Mouse (Mus musculus): ENCODE results near the gene Camk2g. TPM values are rescaled to one million over a fixed set of nuclear protein-coding genes. Genes with fewer than 3 reads are reported as not detected.
A peak's percentile ranks its signal among the peaks of the same experiment; 100 is the strongest.

Gene Camk2g
- polyA plus RNA-seq, 1 experiment = 42.3 TPM

- H3K36me3 ChIP-seq (ENCODE audit: control insufficient read depth, insufficient read depth, low read length) = no peaks in the 10 kb centered on the region
- TF ChIP-seq POLR2A (IDR thresholded peaks at IDR 0.05; ENCODE audit: control insufficient read depth, extremely low read depth, insufficient read depth, low read length, poor library complexity) (no peak), CTCF (IDR thresholded peaks at IDR 0.05; ENCODE audit: borderline replicate concordance, control insufficient read depth, extremely low read depth, insufficient read depth, low read length, poor library complexity) (no peak)
- 46% methylated on average over 2 of the region's 2 CpGs for WGBS
These were observed 9.2 kb upstream of the Camk2g start for GRCm38 (mm10) chr14:20802926-20803605.

GRCm38 (mm10) chr14:20798761-20799160 is 4.9 kb upstream of the Camk2g start:
- peak; percentile 92 for DNase-seq
- H3K4me3 ChIP-seq (ENCODE audit: control insufficient read depth, insufficient read depth, low read length) = no peak overlapping the region
- peaks cover 15% of the 10 kb centered on the region for H3K4me1 ChIP-seq (replicated peaks; ENCODE audit: control insufficient read depth, insufficient read depth, low read length)
- H3K27me3 ChIP-seq (ENCODE audit: control insufficient read depth, insufficient read depth, low read length) = no peaks in the 10 kb centered on the region
- WGBS = 8% methylated on average over 7 of the region's 7 CpGs
- H3K27ac ChIP-seq (ENCODE audit: control insufficient read depth, insufficient read depth, low read length) = no peak overlapping the region
- H3K36me3 ChIP-seq (ENCODE audit: control insufficient read depth, insufficient read depth, low read length) = no peaks in the 10 kb centered on the region
- TF ChIP-seq POLR2A (IDR thresholded peaks at IDR 0.05; ENCODE audit: control insufficient read depth, extremely low read depth, insufficient read depth, low read length, poor library complexity) (no peak), CTCF (IDR thresholded peaks at IDR 0.05; ENCODE audit: borderline replicate concordance, control insufficient read depth, extremely low read depth, insufficient read depth, low read length, poor library complexity) (peak; percentile 88; the same call in 1 of the 2 replicates)

More at GRCm38 (mm10) chr14:20802926-20803605, 9.2 kb upstream of the Camk2g start:
- H3K27me3 ChIP-seq (ENCODE audit: control insufficient read depth, insufficient read depth, low read length) = no peaks in the 10 kb centered on the region
- no peaks in the 10 kb centered on the region for H3K4me1 ChIP-seq (replicated peaks; ENCODE audit: control insufficient read depth, insufficient read depth, low read length)
- no peak for DNase-seq
- no peak overlapping the region for H3K27ac ChIP-seq (ENCODE audit: control insufficient read depth, insufficient read depth, low read length)
- H3K4me3 ChIP-seq (ENCODE audit: control insufficient read depth, insufficient read depth, low read length) = no peak overlapping the region

GRCm38 (mm10) chr14:20798300-20798699 is 4.4 kb upstream of the Camk2g start:
- no peak overlapping the region for H3K4me3 ChIP-seq (ENCODE audit: control insufficient read depth, insufficient read depth, low read length)
- DNase-seq = no peak
- H3K36me3 ChIP-seq (ENCODE audit: control insufficient read depth, insufficient read depth, low read length) = no peaks in the 10 kb centered on the region
- H3K27ac ChIP-seq (ENCODE audit: control insufficient read depth, insufficient read depth, low read length) = no peak overlapping the region
- H3K4me1 ChIP-seq (replicated peaks; ENCODE audit: control insufficient read depth, insufficient read depth, low read length) = peaks cover 15% of the 10 kb centered on the region
- TF ChIP-seq CTCF (IDR thresholded peaks at IDR 0.05; ENCODE audit: borderline replicate concordance, control insufficient read depth, extremely low read depth, insufficient read depth, low read length, poor library complexity) (no peak), POLR2A (IDR thresholded peaks at IDR 0.05; ENCODE audit: control insufficient read depth, extremely low read depth, insufficient read depth, low read length, poor library complexity) (no peak)
- 89% methylated on average over 6 of the region's 6 CpGs for WGBS
- H3K27me3 ChIP-seq (ENCODE audit: control insufficient read depth, insufficient read depth, low read length) = no peaks in the 10 kb centered on the region

GRCm38 (mm10) chr14:20796643-20797042 is 2.8 kb upstream of the Camk2g start:
- DNase-seq = no peak
- no peaks in the 10 kb centered on the region for H3K27me3 ChIP-seq (ENCODE audit: control insufficient read depth, insufficient read depth, low read length)
- 92% methylated on average over 8 of the region's 8 CpGs for WGBS
- no peak overlapping the region for H3K27ac ChIP-seq (ENCODE audit: control insufficient read depth, insufficient read depth, low read length)
- peaks cover 30% of the 10 kb centered on the region for H3K4me1 ChIP-seq (replicated peaks; ENCODE audit: control insufficient read depth, insufficient read depth, low read length)
- H3K36me3 ChIP-seq (ENCODE audit: control insufficient read depth, insufficient read depth, low read length) = no peaks in the 10 kb centered on the region
- no peak for TF ChIP-seq POLR2A (IDR thresholded peaks at IDR 0.05; ENCODE audit: control insufficient read depth, extremely low read depth, insufficient read depth, low read length, poor library complexity)
- TF ChIP-seq CTCF (IDR thresholded peaks at IDR 0.05; ENCODE audit: borderline replicate concordance, control insufficient read depth, extremely low read depth, insufficient read depth, low read length, poor library complexity) = no peak
- H3K4me3 ChIP-seq (ENCODE audit: control insufficient read depth, insufficient read depth, low read length) = no peak overlapping the region

GRCm38 (mm10) chr14:20796170-20796569 is 2.3 kb upstream of the Camk2g start:
- no peak for DNase-seq
- WGBS = 94% methylated on average over 8 of the region's 8 CpGs
- TF ChIP-seq POLR2A (IDR thresholded peaks at IDR 0.05; ENCODE audit: control insufficient read depth, extremely low read depth, insufficient read depth, low read length, poor library complexity) (no peak), CTCF (IDR thresholded peaks at IDR 0.05; ENCODE audit: borderline replicate concordance, control insufficient read depth, extremely low read depth, insufficient read depth, low read length, poor library complexity) (no peak)
- H3K36me3 ChIP-seq (ENCODE audit: control insufficient read depth, insufficient read depth, low read length) = no peaks in the 10 kb centered on the region
- H3K4me3 ChIP-seq (ENCODE audit: control insufficient read depth, insufficient read depth, low read length) = no peak overlapping the region
- peaks cover 31% of the 10 kb centered on the region for H3K4me1 ChIP-seq (replicated peaks; ENCODE audit: control insufficient read depth, insufficient read depth, low read length)
- H3K27ac ChIP-seq (ENCODE audit: control insufficient read depth, insufficient read depth, low read length) = no peak overlapping the region
- no peaks in the 10 kb centered on the region for H3K27me3 ChIP-seq (ENCODE audit: control insufficient read depth, insufficient read depth, low read length)

- 58% methylated on average over 9 of the region's 9 CpGs for WGBS
- Histone ChIP-seq H3K27ac (ENCODE audit: control insufficient read depth, insufficient read depth, low read length) (no peak overlapping the region), H3K36me3 (ENCODE audit: control insufficient read depth, insufficient read depth, low read length) (no peaks in the 10 kb centered on the region), H3K27me3 (ENCODE audit: control insufficient read depth, insufficient read depth, low read length) (no peaks in the 10 kb centered on the region), H3K4me3 (ENCODE audit: control insufficient read depth, insufficient read depth, low read length) (no peak overlapping the region), H3K4me1 (replicated peaks; ENCODE audit: control insufficient read depth, insufficient read depth, low read length) (peaks cover 36% of the 10 kb centered on the region)
- no peak for DNase-seq
- TF ChIP-seq POLR2A (IDR thresholded peaks at IDR 0.05; ENCODE audit: control insufficient read depth, extremely low read depth, insufficient read depth, low read length, poor library complexity) = no peak
- TF ChIP-seq CTCF (IDR thresholded peaks at IDR 0.05; ENCODE audit: borderline replicate concordance, control insufficient read depth, extremely low read depth, insufficient read depth, low read length, poor library complexity) = no peak
These were observed 1.7 kb upstream of the Camk2g start for GRCm38 (mm10) chr14:20795423-20796152.

Data from thymus, adult 2 months (tissue).